Mouse (Mus musculus): ENCODE results near the gene Gpr108.

Gpr108 gene

DNA sequence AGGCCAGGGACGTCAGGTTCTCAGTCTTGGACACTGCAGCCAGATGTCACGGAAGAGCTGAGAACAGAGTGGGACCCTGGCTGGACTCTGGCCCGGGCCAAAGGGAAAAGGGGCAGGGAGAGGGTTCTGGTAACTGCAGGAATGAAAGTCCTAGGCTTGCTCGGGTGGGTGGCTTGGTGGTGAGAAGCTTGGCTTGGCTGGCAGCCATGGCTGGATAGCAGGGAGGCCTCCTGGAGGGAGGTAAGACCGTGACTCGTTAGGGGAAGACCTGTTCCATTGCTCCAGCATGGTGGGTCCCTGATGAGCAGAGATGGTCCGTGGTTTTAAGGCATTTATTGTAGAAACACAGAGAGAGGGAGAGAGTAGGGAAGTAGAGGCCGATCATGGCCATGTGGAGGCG lies 23.1 kb upstream of the Gpr108 start:
- DNase-seq (ENCODE audit: low spot score) = no peak

DNA sequence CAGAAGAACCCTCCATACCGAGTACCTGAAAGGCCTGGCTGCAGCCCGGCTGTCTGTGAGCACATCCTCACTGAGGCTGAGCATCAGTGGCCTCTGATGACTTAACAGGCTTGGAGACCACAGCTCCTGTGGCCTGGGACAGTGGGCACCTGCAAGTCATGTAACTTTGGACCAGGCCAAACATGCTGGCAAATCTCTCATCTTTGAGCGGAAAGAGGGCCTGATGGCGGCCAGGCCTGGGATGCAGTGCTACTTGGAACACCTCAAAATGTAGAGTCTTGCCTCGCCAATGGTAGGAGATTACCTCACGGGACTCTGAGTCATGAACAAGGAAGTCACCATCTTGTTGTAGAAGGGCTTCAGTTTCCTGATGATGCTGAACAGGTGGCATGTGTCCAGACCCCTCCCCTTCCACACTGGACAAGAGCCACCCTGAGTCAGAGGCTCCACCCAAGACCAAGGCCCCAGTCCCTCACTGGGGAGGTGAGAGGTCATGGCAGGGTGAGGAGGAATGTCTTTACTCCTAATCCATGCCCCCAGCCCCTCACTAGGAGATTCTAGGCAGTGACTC lies 19.4 kb upstream of the Gpr108 start:
- DNase-seq (ENCODE audit: low spot score) = no peak

DNA sequence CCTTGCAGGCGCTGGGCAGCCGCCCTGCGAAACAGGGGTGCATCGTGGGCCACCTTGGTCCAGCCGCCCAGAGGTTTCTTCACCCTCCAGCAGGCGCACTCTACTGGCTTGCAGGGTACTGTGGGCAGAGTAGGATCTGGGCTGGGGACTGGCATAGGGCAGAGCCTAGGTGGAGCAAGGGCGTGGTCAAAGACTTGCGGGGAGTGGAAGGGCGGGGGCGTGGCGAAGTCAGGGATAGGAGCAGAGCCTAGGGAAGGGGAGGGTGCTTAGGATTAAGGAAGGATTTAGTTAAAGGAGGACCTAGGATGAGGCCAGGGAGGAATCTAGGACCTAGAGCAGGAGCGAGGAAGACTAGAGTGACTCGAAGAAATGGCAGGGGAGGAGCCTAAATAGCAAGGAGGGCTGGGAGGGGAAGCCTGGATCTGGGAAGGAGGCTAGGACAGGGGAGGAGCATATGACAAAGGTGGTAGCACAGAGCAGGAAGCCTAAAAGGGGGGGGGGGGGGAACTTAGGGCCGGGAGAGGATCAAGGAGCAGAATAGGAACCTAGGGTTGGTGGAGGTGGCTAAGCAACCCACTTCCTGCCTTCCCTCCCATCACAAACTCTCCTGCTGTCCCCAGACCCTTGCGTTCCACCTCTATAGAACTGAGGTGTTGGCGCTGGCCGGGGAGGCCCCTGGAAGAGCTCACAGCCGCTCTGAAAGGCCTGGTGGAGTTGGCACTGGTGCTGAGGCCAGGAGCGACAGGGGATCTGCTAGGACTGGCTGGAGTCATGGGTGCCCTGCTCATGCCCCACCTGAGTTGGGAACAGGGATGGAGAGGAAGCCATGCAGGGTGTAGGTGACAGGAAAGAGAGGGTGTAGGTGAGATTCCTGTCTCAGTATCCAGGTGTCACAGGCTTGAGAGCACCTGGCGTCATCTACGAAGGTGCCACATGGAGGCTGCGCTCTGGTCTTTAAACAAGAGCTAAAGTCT lies 17.0 kb upstream of the Gpr108 start:
- DNase-seq (ENCODE audit: low spot score) = peak; percentile 91

DNA sequence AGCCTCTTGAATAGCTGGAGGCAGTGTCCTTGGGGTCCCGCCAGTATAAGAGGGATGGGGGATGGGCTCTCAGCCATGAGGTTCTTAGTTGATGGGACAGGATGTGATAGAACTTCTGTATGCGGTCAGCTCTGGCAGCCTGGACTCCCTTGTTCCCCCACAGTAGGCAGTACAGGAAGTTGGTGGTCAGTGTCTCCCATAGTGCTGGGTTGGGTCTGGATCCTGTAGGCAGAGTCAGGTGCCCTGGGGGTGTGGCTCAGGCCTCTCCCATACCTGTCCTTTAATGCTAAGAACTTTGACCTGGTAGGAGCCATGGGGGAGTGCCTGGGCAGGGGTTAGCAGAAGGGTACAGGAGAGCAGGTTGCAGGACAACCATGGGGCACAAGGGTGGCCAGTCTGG lies 15.9 kb upstream of the Gpr108 start:
- no peak for DNase-seq (ENCODE audit: low spot score)

DNA sequence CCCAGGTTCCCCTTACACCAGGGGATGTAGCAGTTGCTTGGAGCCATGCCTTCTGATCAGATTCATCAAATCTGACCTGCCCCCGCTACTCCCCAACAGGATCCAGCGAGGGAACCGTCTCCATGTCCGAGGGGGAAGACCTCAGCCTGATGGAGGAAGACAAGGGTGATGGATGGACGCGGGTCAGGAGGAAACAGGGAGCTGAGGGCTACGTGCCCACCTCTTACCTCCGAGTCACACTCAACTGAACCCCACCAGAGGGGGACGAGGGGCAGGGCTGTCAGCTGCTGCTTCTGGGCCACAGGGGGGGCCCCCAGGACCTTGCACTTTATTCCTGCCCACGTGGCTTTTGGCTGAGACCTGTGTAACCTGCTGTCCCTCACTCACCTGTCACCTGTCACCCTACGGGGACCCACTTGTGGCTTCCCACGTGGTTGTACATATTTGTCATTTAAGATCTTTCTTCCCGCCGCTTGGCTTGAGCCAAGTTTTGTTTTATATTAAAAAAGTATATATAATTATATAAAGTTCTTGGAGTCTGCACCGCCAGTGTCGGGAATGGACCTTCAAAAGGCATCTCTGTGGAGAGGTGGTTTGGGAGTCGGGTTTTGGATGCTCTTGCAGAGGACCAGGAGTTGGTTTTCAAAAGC lies 14.8 kb upstream of the Gpr108 start:
- DNase-seq (ENCODE audit: low spot score) = no peak

DNA sequence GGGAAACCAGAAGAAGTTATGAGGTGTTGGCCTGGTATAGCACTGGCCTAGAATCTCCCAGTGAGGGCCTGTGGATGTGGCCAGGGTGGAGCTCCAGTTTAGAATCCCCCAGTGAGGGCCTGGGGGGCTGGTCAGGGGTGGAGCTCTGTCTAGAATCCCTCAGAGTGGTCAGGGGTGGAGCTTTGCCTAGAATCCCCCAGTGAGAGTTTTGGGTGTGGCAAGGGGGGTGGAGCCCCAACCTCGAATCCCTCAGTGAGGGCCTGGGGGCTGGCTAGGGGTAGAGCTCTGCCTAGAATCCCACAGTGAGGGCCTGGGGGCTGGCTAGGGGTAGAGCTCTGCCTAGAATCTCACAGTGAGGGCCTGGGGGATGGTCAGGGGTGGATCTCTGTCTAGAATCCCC lies 13.6 kb upstream of the Gpr108 start:
- no peak for DNase-seq (ENCODE audit: low spot score)

DNA sequence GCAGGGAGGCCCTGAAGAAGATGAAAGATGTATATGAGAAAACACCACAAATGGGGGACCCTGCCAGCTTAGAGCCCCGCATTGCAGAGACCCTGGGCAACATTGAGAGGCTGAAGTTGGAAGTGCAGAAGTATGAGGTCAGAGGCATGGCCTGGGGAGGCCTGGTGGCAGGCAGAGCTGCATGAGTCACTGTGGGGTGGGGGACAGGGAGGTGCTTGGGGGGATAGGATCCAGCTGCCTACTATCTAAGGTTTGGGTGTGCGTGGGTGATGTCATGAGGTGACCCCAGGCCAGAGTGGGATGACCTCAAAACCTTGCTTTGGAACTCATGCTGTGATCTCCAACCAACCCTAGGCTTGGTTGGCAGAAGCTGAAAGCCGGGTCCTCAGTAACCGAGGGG lies 13.0 kb upstream of the Gpr108 start:
- no peak for DNase-seq (ENCODE audit: low spot score)

DNA sequence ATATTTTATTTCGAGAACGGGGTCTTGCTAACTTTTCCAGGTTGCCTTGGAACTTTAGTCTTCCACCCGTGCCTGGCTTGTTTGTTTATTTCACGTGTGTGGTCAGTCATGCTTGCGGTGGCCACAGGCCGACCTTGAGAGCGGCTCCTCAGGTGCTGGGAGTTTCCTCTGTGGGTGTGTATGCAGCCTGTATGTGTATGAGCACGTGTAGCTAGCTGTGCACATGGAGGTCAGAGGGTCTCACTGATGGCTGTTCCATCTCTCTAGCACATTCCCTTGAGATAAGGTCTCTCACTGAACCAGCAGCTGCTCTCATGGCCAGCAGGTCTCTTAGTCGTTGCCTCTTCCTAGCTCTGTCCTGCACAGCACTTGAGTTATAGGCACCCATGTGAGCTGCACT lies 12.1 kb upstream of the Gpr108 start:
- no peak for DNase-seq (ENCODE audit: low spot score)

DNA sequence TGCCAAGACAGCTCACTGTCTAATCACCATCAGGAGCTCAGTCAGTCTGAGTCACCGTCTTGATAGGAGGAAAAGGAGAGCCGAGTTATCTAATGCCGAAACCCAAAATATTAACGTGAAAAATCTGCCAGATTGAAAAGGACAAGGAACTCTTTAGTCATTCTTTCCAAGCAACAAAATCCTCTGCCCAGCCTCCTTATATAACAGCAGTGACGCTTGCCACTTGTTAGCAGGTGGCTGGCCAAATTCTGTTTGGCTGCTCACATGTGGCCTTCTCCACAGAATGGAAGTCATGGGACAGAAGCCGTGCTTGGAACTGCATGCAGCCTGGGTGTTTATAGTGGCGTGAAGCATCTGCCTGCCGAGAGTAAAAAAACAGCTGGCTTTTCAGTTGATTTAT lies 11.5 kb upstream of the Gpr108 start:
- DNase-seq (ENCODE audit: low spot score) = no peak

DNA sequence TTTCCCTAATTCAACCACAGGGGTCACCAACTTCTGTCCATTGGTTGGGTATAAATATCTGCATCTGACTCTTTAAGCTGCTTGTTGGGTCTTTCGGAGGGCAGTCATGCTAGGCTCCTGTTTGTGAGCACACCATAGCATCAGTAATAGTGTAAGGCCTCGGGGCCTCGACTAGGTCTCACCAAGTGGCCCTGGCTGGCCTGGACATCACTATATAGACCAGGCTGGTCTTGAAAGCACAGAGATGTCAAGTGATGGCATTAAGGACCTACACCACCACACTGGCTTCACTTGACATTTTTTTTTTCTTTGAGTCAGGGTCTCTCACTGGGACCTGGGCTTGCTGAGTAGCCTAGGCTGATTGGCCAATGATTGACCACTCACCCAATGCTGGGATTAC lies 9.9 kb upstream of the Gpr108 start:
- DNase-seq (ENCODE audit: low spot score) = no peak

DNA sequence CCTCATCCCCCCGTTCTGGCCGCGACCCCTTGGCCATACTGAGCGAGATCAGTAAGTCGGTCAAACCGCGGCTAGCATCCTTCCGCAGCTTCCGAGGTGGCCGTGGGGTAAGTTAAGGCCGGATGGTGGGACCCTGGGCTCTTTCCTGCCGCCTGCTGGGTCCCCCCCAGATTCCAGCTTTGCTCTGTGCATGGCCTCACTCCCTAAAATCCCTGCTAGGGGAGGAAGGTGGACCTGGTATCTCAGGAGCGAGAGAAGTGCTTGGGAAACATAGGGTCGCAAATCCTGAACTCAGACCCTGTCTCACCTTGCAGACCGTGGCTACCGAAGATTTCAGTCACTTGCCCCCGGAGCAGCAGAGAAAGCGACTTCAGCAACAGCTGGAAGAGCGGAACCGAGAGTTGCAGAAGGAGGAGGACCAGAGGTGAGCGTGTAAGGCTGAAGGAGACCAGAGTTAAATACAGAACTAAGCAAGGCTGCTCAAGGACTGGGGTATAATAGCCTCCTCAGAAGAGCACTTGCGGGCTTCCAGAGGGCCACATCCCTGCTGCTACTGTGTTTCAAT lies 8.8 kb upstream of the Gpr108 start:
- DNase-seq (ENCODE audit: low spot score) = no peak

DNA sequence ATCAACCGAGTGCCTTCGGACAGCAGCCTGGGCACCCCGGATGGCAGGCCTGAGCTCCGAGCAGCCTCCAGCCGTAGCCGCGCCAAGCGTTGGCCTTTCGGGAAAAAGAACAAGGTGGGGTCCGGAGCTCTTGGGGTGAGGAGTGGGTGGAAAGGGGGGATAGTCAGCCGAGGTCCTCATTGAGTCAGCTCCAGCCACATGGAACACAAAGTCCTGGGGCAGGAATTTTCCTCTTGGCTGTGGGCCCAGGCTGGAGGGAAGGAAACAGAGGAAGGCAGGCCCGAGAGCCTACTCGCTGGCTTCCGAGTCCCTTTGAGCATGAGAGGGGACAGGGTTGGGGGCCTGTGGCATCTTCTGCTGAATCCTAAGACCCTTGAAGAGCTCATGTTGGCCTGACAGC lies 7.1 kb upstream of the Gpr108 start:
- no peak for DNase-seq (ENCODE audit: low spot score)

DNA sequence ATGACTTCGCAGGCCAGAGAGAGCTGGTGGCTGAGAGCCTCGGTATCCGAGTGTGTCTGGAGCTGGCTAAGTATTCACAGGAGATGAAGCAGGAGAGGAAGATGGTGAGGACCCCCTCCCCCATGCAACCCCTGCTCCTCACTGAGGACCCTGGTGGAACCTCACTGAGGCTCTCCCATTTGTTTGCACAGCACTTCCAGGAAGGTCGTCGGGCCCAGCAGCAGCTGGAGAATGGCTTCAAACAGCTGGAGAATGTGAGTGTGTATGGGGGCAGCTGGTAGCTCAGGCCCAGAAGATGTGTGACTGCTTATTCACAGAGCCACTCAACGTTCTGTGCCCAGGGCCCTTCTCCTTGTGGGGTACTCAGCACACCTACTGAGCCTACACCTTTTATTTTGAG lies 5.1 kb upstream of the Gpr108 start:
- no peak for DNase-seq (ENCODE audit: low spot score)

DNA sequence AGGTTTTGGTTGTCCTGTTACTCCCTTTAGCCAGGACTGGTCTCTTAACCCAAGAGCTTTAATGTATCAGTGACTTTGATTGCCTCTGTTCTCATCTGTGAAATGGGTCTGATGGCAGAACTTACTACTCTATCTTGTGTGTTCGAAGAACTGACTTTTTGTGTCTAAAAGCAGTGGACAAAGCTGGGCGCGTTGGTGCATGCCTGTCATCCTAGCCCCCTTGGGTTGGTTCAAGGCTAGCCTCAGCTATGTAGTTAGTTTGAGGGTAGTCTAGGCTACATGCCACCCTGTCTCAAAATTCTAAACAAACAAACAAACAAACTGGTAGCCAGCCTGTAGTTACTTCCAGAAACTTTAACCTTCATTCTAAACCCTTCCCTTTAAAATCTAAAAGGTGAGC lies 3.2 kb upstream of the Gpr108 start:
- DNase-seq (ENCODE audit: low spot score) = no peak

DNA sequence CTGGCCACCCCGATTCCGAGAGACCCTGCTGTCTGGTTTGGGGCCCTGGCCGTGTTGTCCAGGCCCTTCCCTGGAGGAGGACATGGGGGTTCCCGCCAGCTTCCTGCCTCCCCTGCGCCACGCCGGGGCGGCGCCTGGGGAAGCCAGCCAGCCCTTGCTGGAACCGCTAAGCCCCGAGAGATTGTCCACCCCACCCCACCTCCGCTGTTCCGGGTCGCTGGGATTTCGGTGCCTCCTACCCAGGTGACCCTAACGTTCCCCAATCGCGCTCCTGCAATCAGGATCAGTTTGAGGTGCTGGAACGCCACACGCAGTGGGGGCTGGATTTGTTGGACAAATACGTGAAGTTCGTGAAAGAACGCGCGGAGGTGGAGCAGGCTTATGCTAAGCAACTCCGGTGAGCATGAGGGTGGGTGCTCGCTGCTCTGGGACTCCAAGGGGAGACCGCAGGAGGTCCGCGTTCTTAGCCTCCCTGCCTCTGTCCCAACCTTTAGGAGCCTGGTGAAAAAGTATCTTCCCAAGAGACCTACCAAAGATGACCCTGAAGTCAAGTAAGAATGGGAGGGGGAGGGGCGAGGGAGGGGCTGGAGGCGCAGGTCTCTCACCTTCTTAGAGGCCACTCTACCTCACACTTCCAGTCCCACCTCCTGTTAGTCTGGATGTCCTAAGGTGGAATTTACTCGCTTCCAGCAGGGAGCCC lies 2.4 kb upstream of the Gpr108 start:
- no peak for DNase-seq (ENCODE audit: low spot score)

DNA sequence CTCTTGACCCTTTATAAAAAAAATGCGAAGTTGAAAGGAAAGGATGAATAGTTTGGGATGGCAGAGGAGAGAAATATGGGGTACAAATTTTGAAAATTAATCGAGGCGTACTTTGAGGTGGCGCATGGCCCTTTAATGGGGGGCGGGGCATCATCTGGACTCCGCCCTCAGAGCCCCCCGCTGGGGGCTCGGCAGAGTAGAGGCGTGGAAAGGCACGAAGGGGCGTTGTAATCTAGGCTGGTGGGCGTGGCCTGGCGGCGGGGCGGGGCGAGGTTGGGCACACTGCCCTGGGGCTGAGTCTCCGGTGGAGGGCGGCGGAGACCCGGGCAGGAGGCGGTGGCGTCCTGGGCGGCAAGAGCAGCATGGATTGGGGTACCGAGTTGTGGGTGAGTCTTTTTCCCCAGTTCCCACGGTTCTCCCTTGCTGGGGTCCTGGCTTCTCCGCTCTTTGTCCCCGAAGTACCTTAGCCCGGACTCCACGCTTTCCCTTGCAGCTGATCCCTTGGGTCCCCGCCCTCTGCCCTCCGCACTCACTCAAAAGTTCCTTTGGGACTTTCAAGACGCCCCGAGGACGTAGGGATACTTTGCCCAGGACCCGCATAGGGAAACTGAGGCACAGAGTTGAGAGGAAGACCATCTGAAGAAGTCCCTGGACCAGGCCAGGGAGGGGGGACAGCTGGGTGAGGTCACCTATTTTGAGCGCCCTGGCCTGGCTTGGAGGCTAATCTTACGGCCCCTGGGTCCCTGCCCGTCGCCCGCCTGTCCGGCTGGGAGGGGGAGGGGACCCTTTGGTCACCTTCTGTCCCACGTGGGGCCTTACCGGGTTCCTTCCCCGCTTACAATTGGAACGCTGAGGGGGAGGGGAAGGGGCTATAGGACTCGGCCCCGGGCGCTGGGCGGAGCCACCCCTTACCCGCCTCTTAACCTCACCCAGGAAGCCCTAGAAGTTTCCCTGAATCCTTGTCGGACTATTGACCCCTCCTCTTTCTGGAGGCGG lies 1.2 kb upstream of the Gpr108 start, which contains the start of gene Trip10:
Gene Trip10 (plus strand): TSS at position 270 of the 996 bp plus-strand sequence.
- peak; percentile 93 for DNase-seq (ENCODE audit: low spot score)

DNA sequence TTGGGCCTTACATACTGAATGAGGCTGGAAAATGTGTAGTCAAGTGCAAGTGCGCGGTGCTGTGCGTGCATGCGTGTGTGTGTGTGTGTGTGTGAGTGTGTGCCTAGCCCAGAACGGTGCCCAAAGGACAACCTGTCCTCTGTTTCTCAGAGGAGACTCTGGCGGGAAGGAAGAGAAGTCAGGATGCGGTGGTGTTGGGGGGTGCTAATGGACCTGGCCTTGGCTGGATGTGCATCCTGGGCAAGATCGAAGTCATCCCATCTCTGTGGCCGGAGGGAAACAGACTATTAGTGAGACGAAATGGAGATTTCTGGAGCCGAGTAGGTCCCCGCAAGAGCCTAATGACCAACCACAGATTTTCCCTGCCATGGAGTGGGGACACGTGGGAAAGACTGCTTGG lies 525 bp upstream of the Gpr108 start:
- no peak for DNase-seq (ENCODE audit: low spot score)

DNA sequence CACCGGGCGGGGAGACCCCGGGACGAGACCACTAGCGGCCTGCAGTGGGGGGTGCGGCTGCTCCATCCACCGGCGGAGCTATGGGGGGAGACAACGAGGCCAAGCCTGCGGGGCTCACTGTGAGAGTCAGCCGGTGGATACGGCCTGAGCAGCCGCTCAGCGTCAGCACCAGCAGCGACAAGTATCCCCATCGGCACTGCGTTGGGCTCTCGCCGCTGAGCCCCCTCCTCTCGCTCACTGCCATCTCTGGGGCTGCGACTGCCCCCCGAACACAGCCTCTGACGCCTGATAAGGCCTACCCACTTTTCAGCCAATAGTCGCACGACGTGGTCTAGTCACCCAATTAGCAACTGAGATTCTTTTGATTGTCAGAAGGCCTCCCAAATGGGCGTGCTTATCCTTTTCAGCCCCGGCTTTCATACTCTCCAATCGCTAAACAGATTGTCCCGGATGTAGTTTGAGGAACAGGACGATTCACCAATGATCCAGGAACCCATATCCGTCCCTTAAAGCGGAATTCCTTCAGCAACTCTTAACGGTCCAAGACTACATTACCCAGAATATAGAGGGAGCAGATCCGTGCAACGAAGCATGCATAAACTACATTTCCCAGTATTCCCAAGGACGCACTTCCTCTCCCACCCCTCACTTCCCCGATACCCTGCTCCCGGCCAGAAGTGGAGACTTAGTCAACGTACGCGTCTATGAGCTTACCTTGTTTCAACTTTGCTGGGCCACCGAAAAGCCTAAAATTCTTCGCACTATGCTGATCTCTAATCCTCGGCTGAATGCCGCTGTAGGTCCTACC lies 649 bp downstream of the Gpr108 start:
- DNase-seq (ENCODE audit: low spot score) = peak; percentile 94

DNA sequence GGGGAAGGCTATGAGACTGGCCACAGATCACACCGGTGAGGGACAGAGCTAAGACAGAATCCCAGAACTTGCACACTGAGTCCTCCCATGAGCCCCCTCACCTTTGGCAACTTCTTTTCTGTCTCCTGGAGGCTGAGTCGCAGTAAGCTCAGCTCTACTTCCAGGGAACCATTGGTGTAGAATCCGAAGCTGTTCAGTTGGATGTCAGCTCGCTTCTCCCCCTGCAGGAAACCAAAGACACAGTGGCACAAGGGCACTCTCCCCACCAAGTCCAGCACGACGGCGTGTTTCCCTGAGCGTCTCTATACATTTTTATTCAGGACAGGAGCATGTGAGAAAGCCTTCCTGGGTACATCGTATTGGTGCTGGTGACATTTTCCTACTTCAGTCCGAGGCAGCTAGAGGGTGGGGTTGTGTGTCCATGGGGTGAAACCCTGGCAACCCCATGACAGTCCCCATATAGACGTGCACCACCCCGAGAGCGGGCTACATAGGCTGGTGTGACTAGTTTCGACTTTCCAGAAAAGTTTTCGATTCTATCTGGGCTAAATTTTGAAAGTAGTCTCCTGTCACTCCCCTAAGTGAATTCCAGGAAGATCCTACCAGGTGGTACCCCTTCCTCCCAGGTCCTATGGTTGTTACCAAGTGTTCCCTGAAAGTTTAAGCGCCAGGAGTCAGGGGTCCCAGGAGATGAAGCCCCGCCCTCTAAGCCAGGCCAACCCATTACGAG lies 1.4 kb downstream of the Gpr108 start:
- no peak for DNase-seq (ENCODE audit: low spot score)
